Mouse (Mus musculus): Measurements from ENCODE around the gene Arvcf.

DNA sequence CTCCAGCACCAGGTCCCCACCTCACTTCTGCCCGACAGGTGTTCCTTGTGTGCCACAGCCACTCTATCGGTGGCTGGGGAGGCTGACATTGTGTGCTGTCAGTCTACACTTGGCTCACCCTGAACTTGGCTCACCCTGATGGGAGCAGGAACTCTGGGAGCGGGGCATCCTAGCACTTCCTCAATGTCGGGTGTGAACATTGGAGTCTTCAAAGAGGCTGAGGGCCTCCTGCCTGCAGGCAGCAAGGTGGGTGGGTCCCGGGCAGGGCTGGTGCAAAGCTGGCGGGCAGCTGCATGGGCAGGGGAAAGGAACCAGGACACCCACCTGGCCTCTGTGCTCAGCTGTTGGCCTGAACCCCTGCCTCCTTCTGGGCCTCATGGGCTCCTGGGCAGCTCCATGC lies 88.1 kb downstream of the Arvcf start:
- TF ChIP-seq CTCF (IDR thresholded peaks at IDR 0.05 in 2 of 3, conservative IDR thresholded peaks at IDR 0.05 in 1 of 3; ENCODE audit: control insufficient read depth in 1 of 3, insufficient read depth in 1 of 3, low read depth in 2 of 3, low read length in 3 of 3, poor library complexity in 1 of 3, severe bottlenecking in 1 of 3) (no peak), MAX (IDR thresholded peaks at IDR 0.05; ENCODE audit: low read length) (no peak), ELF1 (IDR thresholded peaks at IDR 0.05; ENCODE audit: low read depth, low read length) (no peak), GABPA (IDR thresholded peaks at IDR 0.05; ENCODE audit: low read depth, low read length) (no peak), MXI1 (IDR thresholded peaks at IDR 0.05; ENCODE audit: low read depth, low read length) (no peak), ZNF384 (IDR thresholded peaks at IDR 0.05; ENCODE audit: low read depth, low read length) (no peak), MYB (IDR thresholded peaks at IDR 0.05; ENCODE audit: low read depth, low read length) (no peak), EP300 (IDR thresholded peaks at IDR 0.05; ENCODE audit: low read depth in 1 of 2, low read length in 2 of 2) (no peak), CHD2 (IDR thresholded peaks at IDR 0.05; ENCODE audit: low read length) (no peak), RAD21 (IDR thresholded peaks at IDR 0.05; ENCODE audit: low read depth, low read length) (no peak), KAT2A (conservative IDR thresholded peaks at IDR 0.05; ENCODE audit: low read depth, low read length) (no peak)

All from MEL (cell line).